Mouse (Mus musculus): Measurements from ENCODE around the gene Caln1.

The Caln1 gene

GRCm38 (mm10) chr5:130704866-130705265, 335.6 kb downstream of the Caln1 start:
- DNase-seq: no peak

- DNase-seq: no peak
These were observed 337.1 kb downstream of the Caln1 start for GRCm38 (mm10) chr5:130706202-130706855.

GRCm38 (mm10) chr5:130707755-130708154, 338.5 kb downstream of the Caln1 start:
- no peak for DNase-seq

- DNase-seq: no peak
These were observed 339.4 kb downstream of the Caln1 start for GRCm38 (mm10) chr5:130708616-130709015.

GRCm38 (mm10) chr5:130711643-130712042, 342.4 kb downstream of the Caln1 start:
- no peak for DNase-seq

GRCm38 (mm10) chr5:130712281-130712680, 343.0 kb downstream of the Caln1 start:
- DNase-seq: no peak

- DNase-seq: no peak
These were observed 345.9 kb downstream of the Caln1 start for GRCm38 (mm10) chr5:130715181-130715580.

- DNase-seq: no peak
These were observed 349.1 kb downstream of the Caln1 start for GRCm38 (mm10) chr5:130718385-130718784.

- no peak for DNase-seq
These were observed 372.9 kb downstream of the Caln1 start for GRCm38 (mm10) chr5:130742171-130742570.

GRCm38 (mm10) chr5:130757517-130757916, 388.3 kb downstream of the Caln1 start:
- no peak for DNase-seq

GRCm38 (mm10) chr5:130765784-130766183, 396.5 kb downstream of the Caln1 start:
- DNase-seq: no peak

GRCm38 (mm10) chr5:130771061-130771741, 401.9 kb downstream of the Caln1 start:
- no peak for DNase-seq

GRCm38 (mm10) chr5:130772491-130772890, 403.2 kb downstream of the Caln1 start:
- no peak for DNase-seq

- DNase-seq: no peak
These were observed 405.7 kb downstream of the Caln1 start for GRCm38 (mm10) chr5:130774946-130775345.

- peak; percentile 11 for DNase-seq
These were observed 423.6 kb downstream of the Caln1 start for GRCm38 (mm10) chr5:130792755-130793452.

- DNase-seq: no peak
These were observed 428.5 kb downstream of the Caln1 start for GRCm38 (mm10) chr5:130797713-130798112.

GRCm38 (mm10) chr5:130810314-130810713, 441.1 kb downstream of the Caln1 start:
- DNase-seq: no peak

- no peak for DNase-seq
These were observed 441.6 kb downstream of the Caln1 start for GRCm38 (mm10) chr5:130810846-130811245.

GRCm38 (mm10) chr5:130811266-130811665, 442.0 kb downstream of the Caln1 start:
- peak; percentile 24 for DNase-seq

- DNase-seq: no peak
These were observed 442.7 kb downstream of the Caln1 start for GRCm38 (mm10) chr5:130811966-130812365.

- DNase-seq: no peak
These were observed 443.3 kb downstream of the Caln1 start for GRCm38 (mm10) chr5:130812556-130812955.

- no peak for DNase-seq
These were observed 443.8 kb downstream of the Caln1 start for GRCm38 (mm10) chr5:130813089-130813488.

- no peak for DNase-seq
These were observed 446.1 kb downstream of the Caln1 start for GRCm38 (mm10) chr5:130815352-130815751.
